Mouse (Mus musculus) cerebellum, adult 2 months (tissue): ENCODE data around the gene Tll1.

Experiments used
- CTCF ChIP-seq: fragments of 200-500 bp; IDR thresholded peaks from 2 replicates; pipeline ENCODE4 v1.5.1; 2011; ENCODE audit warnings: low read depth, mild to moderate bottlenecking, control low read depth, low read length, moderate library complexity, borderline replicate concordance; ENCODE audit not compliant: insufficient read depth
- POLR2A ChIP-seq: fragments of 200-500 bp; IDR thresholded peaks from 2 replicates; pipeline ENCODE4 v1.6.1; 2011; ENCODE audit warnings: low read length, control low read depth, borderline replicate concordance; ENCODE audit not compliant: insufficient read depth

DNA sequence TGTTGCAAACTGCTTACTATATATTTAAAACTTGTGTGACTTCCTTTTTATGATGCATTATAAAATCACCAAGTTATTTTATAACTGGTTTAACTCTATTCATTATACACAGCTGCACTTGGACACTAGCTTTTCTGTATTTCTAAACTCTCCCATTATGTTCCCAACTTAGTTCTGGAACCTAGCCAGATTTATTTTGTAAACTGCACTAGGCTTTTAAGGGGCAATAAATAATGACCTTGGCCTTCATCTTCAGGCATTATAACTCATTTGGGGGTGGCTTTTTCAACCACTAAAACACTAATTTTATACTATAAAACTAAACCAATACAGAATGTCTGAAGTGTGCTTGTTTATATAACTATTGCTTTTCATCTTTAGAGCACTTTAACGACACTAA is 8.8 kb upstream of the Tll1 start:
- no peak for TF ChIP-seq CTCF
- TF ChIP-seq POLR2A: no peak
